Mouse (Mus musculus): ENCODE results near the gene Uhrf1. TPM values are rescaled to one million over a fixed set of nuclear protein-coding genes. Genes with fewer than 3 reads are reported as not detected.
A peak's percentile ranks its signal among the peaks of the same experiment; 100 is the strongest.

Uhrf1 gene
- polyA plus RNA-seq, 1 experiment from 2014 or later = 147 TPM

DNA sequence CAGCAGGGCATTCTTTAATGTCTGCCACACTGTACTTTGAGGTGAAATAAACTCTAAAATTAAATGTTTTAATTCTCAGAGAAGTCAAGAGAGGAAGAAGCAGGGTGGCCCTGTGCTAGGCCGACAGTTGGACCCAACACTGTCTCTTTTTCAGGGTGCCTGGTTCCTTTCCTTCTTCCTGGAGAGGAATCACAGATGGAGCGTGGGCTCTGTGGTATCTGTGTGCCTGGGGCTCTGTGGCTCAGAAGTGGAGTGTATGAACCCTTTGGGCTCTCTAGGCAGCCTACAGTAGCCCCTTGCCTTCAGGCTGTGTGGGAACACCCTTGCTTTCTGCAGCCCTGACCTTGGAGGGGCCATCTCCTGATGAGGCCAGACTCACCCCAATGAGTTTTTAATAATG is 58.4 kb downstream of the Uhrf1 start:
- H3K27ac ChIP-seq (ENCODE audit: low read depth) = no peak overlapping the region
- 78% methylated on average over 2 of the region's 2 CpGs for WGBS
- no peak overlapping the region for H3K9ac ChIP-seq
- H3K27me3 ChIP-seq (ENCODE audit: insufficient read depth, low read length) = no peaks in the 10 kb centered on the region
- no peak overlapping the region for H3K4me3 ChIP-seq (ENCODE audit: low read depth, low read length)
- H3K4me2 ChIP-seq = no peak overlapping the region
- no peaks in the 10 kb centered on the region; the same call in none of the 2 replicates for H3K4me1 ChIP-seq (ENCODE audit: insufficient read depth)
- no peak for ATAC-seq (ENCODE audit: insufficient read depth)
- TF ChIP-seq CTCF (IDR thresholded peaks at IDR 0.05; ENCODE audit: low read depth) = no peak
- H3K36me3 ChIP-seq (ENCODE audit: insufficient read depth) = peaks cover 38% of the 10 kb centered on the region
- H3K9me3 ChIP-seq (ENCODE audit: low read depth, low read length) = no peaks in the 10 kb centered on the region
- no peak for DNase-seq

DNA sequence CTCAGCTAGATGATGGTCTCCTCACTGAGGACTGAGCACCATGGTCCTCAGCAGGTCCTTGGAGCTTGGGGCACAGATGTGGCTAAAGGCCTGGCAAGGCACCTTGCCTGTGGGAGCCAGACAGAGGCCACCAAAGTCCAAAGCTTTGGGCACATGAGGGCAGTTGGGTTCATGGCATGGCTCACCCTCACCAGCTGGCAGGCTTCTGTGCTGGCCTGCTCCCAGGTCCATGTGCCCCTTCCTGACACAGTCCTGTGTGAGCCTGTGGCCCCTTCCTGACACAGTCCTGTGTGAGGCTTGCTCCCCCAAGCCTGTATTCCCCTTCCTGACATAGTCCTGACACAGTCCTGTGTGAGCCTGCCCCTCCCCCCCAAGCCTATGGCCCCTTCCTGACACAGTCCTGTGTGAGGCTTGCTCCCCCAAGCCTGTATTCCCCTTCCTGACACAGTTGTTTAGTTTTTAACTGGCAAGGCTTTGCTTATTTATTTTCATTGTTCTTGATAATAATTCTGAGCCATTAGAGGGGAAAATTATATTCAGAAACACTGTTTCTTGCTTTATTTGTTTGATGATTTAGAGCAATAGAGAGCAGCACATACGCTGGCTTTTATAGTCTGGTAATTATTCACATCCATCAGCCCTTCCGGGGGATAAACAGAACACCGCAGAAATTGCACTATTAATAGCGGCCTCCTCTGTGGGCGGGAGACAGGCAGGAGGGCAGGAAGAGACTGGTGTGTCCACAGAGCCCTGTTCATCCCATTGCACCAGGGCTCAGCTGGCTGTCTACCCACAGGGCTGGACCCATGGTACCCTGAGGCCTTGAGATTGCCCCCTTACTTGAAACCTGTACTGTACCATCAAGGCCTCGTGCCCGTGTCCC is 62.9 kb downstream of the Uhrf1 start:
- Histone ChIP-seq H3K9me3 (ENCODE audit: low read depth, low read length) (no peaks in the 10 kb centered on the region), H3K27me3 (ENCODE audit: insufficient read depth, low read length) (no peaks in the 10 kb centered on the region), H3K9ac (peak overlapping the region; percentile 11; the same call in 1 of the 2 replicates), H3K4me3 (ENCODE audit: low read depth, low read length) (no peak overlapping the region), H3K36me3 (ENCODE audit: insufficient read depth) (peaks cover 51% of the 10 kb centered on the region), H3K27ac (ENCODE audit: low read depth) (peak overlapping the region; percentile 76), H3K4me2 (no peak overlapping the region), H3K4me1 (ENCODE audit: insufficient read depth) (no peaks in the 10 kb centered on the region; the same call in none of the 2 replicates)
- ATAC-seq (ENCODE audit: insufficient read depth) (peak; percentile 68), DNase-seq (peak; percentile 57)
- TF ChIP-seq CTCF (IDR thresholded peaks at IDR 0.05; ENCODE audit: low read depth) = no peak
- 38% methylated on average over 7 of the region's 7 CpGs for WGBS

DNA sequence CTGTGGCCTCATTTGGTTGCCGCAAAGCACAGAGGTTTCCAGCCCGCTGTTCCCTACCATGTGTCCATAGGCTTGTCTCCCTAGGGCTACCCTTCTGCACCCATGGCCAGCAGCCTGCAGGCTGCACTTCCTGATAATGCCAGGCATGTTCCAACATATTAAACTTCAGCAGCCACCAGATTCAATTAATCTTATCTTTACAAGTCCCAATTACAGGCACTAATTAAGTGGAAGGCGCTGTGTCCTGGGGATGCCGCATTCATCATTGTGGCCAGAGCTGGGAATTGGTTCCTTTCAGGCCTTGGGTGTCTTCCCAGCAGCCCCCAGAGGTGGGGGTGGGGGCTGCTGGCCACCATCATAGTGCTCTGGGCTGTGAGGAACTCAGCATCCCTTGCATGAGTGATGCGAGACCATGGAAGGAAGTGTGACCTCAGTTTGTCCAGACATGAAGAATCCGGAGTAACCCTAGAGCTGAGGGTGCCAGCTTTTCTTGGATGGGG is 65.2 kb downstream of the Uhrf1 start:
- H3K27ac ChIP-seq (ENCODE audit: low read depth) = no peak overlapping the region
- TF ChIP-seq CTCF (IDR thresholded peaks at IDR 0.05; ENCODE audit: low read depth) = no peak
- H3K4me3 ChIP-seq (ENCODE audit: low read depth, low read length) = no peak overlapping the region
- H3K36me3 ChIP-seq (ENCODE audit: insufficient read depth) = peaks cover 59% of the 10 kb centered on the region
- no peaks in the 10 kb centered on the region; the same call in none of the 2 replicates for H3K4me1 ChIP-seq (ENCODE audit: insufficient read depth)
- 89% methylated on average over 6 of the region's 6 CpGs for WGBS
- no peak for DNase-seq
- ATAC-seq (ENCODE audit: insufficient read depth) = no peak
- no peak overlapping the region for H3K4me2 ChIP-seq
- H3K9me3 ChIP-seq (ENCODE audit: low read depth, low read length) = no peaks in the 10 kb centered on the region
- no peak overlapping the region for H3K9ac ChIP-seq
- no peaks in the 10 kb centered on the region for H3K27me3 ChIP-seq (ENCODE audit: insufficient read depth, low read length)

DNA sequence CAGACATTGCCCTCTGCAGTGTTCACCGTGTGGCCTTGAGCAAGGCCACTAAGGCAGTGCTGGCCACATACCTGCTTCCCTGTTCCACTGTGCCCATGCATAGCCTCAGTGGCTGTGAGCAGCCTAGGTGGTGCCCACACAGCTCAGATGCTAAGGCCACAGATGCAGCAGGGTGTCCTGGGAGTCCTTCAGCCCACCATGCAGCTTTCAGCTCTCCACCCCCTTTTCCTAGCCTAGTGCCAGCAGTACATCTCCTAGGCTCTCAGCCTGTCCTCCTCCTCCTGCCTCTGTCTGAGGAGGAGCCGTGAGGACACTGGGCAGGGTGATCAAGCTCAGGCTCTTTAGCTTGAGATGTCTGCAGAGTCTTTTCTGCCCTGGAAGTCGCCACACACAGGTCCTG is 67.0 kb downstream of the Uhrf1 start:
- no peak for DNase-seq
- Histone ChIP-seq H3K36me3 (ENCODE audit: insufficient read depth) (peaks cover 60% of the 10 kb centered on the region), H3K4me2 (no peak overlapping the region), H3K4me1 (ENCODE audit: insufficient read depth) (no peaks in the 10 kb centered on the region; the same call in none of the 2 replicates), H3K27ac (ENCODE audit: low read depth) (no peak overlapping the region), H3K4me3 (ENCODE audit: low read depth, low read length) (no peak overlapping the region), H3K9me3 (ENCODE audit: low read depth, low read length) (no peaks in the 10 kb centered on the region), H3K9ac (no peak overlapping the region), H3K27me3 (ENCODE audit: insufficient read depth, low read length) (no peaks in the 10 kb centered on the region)
- 83% methylated on average over 3 of the region's 3 CpGs for WGBS
- TF ChIP-seq CTCF (IDR thresholded peaks at IDR 0.05; ENCODE audit: low read depth) = no peak
- ATAC-seq (ENCODE audit: insufficient read depth) = no peak

DNA sequence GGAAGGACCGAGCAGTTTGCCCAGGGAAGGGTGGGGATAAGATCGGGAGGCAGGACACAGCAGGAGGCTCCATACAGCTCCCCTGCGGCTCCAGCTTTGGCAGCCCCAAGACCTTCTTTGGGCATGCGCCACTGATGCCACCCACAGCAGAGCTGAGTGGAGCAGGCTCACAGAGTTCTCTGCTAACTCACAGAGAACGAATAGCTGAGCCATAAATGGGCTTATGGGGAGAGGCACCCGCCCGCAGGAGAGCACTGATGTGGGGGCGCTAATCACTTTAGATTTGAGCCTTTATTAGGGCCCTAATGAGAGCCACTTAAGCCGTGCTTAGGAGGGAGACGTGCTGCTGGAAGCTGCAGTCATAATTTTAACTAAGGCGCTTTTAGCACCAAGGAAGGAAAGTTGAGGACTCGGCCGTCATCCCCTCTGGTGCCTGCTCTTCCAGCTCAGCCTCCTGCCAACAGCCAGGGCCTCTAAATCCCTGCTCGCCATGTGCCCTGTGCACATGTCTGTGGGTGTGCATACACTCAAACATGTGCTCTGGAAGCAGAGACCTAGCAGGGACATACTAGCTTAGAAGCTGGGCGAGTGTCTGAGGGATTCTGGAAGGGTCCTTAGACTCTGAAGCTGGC is 68.0 kb downstream of the Uhrf1 start:
- ATAC-seq (ENCODE audit: insufficient read depth) (no peak), DNase-seq (no peak)
- H3K9ac ChIP-seq = no peak overlapping the region
- no peak overlapping the region for H3K27ac ChIP-seq (ENCODE audit: low read depth)
- WGBS = 86% methylated on average over 15 of the region's 15 CpGs
- TF ChIP-seq CTCF (IDR thresholded peaks at IDR 0.05; ENCODE audit: low read depth) = no peak
- no peak overlapping the region for H3K4me3 ChIP-seq (ENCODE audit: low read depth, low read length)
- H3K4me1 ChIP-seq (ENCODE audit: insufficient read depth) = no peaks in the 10 kb centered on the region
- H3K9me3 ChIP-seq (ENCODE audit: low read depth, low read length) = no peaks in the 10 kb centered on the region
- peaks cover 65% of the 10 kb centered on the region for H3K36me3 ChIP-seq (ENCODE audit: insufficient read depth)
- H3K4me2 ChIP-seq = no peak overlapping the region
- H3K27me3 ChIP-seq (ENCODE audit: insufficient read depth, low read length) = no peaks in the 10 kb centered on the region

DNA sequence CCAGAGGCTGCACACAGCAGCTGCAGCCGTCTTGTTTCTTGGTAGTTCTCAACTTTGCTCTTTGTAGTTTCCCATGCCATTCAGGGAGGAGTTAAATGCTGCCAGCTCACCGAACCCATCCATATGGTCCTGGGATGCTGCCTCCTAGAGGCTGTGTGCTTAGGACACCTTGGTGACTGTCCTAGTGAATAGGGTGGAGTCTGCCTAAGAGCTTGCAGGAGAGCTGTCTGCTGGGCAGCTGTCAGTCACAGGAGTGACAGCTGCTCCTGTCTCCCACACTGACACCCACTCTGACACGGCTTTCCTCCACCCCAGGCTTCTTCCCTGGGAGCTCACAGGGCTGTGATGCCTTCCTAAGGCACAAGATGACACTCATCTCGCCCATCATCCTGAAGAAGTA is 69.0 kb downstream of the Uhrf1 start:
- WGBS = 64% methylated on average over 4 of the region's 4 CpGs
- Histone ChIP-seq H3K27ac (ENCODE audit: low read depth) (no peak overlapping the region), H3K4me3 (ENCODE audit: low read depth, low read length) (no peak overlapping the region), H3K36me3 (ENCODE audit: insufficient read depth) (peaks cover 75% of the 10 kb centered on the region), H3K9me3 (ENCODE audit: low read depth, low read length) (no peaks in the 10 kb centered on the region), H3K27me3 (ENCODE audit: insufficient read depth, low read length) (no peaks in the 10 kb centered on the region), H3K9ac (no peak overlapping the region), H3K4me1 (ENCODE audit: insufficient read depth) (no peaks in the 10 kb centered on the region), H3K4me2 (no peak overlapping the region)
- no peak for DNase-seq
- TF ChIP-seq CTCF (IDR thresholded peaks at IDR 0.05; ENCODE audit: low read depth) = no peak
- no peak for ATAC-seq (ENCODE audit: insufficient read depth)

Other genes starting within 250 kb of the Uhrf1 start
- 30.5 and 31.3 TPM in 2 replicates for gene Ubxn6, start 228.3 kb upstream of the Uhrf1 start, polyA plus RNA-seq (2014; fragmentation: Nextera tagmentation; extraction: Ambion mirVana)
- gene Hdgfl2, start 223.7 kb upstream of the Uhrf1 start, polyA plus RNA-seq (2014; fragmentation: Nextera tagmentation; extraction: Ambion mirVana) = 96.2 and 111 TPM in 2 replicates
- gene Plin4, start 193.5 kb upstream of the Uhrf1 start, polyA plus RNA-seq (2014; fragmentation: Nextera tagmentation; extraction: Ambion mirVana) = 0.12 and 0.28 TPM in 2 replicates
- 0.34 and 0.86 TPM in 2 replicates for gene Plin5, start 185.7 kb upstream of the Uhrf1 start, polyA plus RNA-seq (2014; fragmentation: Nextera tagmentation; extraction: Ambion mirVana)
- gene Lrg1, start 181.3 kb upstream of the Uhrf1 start, polyA plus RNA-seq (2014; fragmentation: Nextera tagmentation; extraction: Ambion mirVana) = 0.17 TPM in 1 of 2 replicates, not detected in the other
- 1.7 and 1.8 TPM in 2 replicates for gene Sema6b, start 163.0 kb upstream of the Uhrf1 start, polyA plus RNA-seq (2014; fragmentation: Nextera tagmentation; extraction: Ambion mirVana)
- gene Tnfaip8l1, start 140.8 kb upstream of the Uhrf1 start, polyA plus RNA-seq (2014; fragmentation: Nextera tagmentation; extraction: Ambion mirVana) = 14.5 and 16.2 TPM in 2 replicates
- gene Mydgf, start 119.4 kb upstream of the Uhrf1 start, polyA plus RNA-seq (2014; fragmentation: Nextera tagmentation; extraction: Ambion mirVana) = 93.0 and 95.3 TPM in 2 replicates
- gene Dpp9, start 84.4 kb upstream of the Uhrf1 start, polyA plus RNA-seq (2014; fragmentation: Nextera tagmentation; extraction: Ambion mirVana) = 37.9 and 41.3 TPM in 2 replicates
- gene Fem1a, start 46.5 kb upstream of the Uhrf1 start, polyA plus RNA-seq (2014; fragmentation: Nextera tagmentation; extraction: Ambion mirVana) = 14.5 and 15.4 TPM in 2 replicates
- gene Ticam1, start 26.5 kb upstream of the Uhrf1 start, polyA plus RNA-seq (2014; fragmentation: Nextera tagmentation; extraction: Ambion mirVana) = 4.5 and 4.9 TPM in 2 replicates
- gene Plin3, start 10.4 kb upstream of the Uhrf1 start, polyA plus RNA-seq (2014; fragmentation: Nextera tagmentation; extraction: Ambion mirVana) = 69.7 and 71.0 TPM in 2 replicates
- gene Arrdc5, start 3.0 kb upstream of the Uhrf1 start, polyA plus RNA-seq (2014; fragmentation: Nextera tagmentation; extraction: Ambion mirVana) = not detected in 2 replicates
- gene Kdm4b, start 22.7 kb downstream of the Uhrf1 start, polyA plus RNA-seq (2014; fragmentation: Nextera tagmentation; extraction: Ambion mirVana) = 31.3 and 36.7 TPM in 2 replicates
- 96.8 and 112 TPM in 2 replicates for gene Ptprs, start 173.2 kb downstream of the Uhrf1 start, polyA plus RNA-seq (2014; fragmentation: Nextera tagmentation; extraction: Ambion mirVana)
- not detected in 2 replicates for gene Znrf4, start 209.1 kb downstream of the Uhrf1 start, polyA plus RNA-seq (2014; fragmentation: Nextera tagmentation; extraction: Ambion mirVana)

Data from lung, embryonic 14.5 days (tissue).